Mouse (Mus musculus) embryo, embryonic 11.5 days (tissue): ENCODE results near the gene Zfp42.

Experiments used
- DNase-seq: peaks from one replicate; pipeline ENCODE4 v3.0.0-alpha.2; 2012; ENCODE audit warnings: low read depth, low spot score

The Zfp42 gene

DNA sequence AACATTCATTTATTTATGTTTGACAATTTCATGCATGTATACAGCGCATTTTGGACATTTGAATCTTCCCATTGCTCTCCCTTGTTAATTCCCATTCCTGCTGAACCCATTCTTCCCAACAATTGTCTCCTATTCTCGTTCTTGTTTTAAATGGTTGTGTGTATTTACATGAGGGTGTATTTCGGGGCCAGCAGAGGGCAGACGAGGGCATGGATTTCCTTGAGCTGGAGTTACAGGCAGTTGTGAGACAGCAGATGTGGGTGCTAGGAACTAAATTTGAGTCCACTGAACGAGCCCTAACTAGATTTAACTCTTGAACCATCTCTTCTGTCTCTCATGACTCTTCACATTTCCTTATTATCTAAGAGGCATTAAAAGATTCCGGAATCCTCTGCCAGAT is 55.1 kb downstream of the Zfp42 start:
- DNase-seq: no peak

DNA sequence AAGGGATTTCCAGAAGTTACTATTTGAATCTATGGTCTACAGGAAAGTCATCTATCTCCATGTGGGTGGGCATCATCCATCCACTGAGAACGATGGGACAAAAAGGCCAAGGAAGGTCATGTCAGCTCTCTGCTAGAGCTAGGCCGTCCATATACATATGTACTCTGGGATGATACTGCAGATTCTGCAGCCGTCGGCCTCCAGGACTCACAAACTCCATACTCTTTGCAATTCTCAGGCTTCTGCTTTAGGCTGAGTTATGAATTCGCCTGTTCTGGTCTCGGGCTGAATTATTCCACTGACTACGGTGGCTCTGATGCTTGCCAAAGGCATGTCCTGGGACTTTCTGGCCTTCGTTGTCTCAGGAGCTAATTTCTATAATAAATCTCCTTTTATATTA is 58.1 kb downstream of the Zfp42 start:
- no peak for DNase-seq
